Mouse (Mus musculus) hindbrain, embryonic 15.5 days (tissue): ENCODE measurements around the gene Veph1. TPM values are rescaled to one million over a fixed set of nuclear protein-coding genes. Genes with fewer than 3 reads are reported as not detected.

Source experiments
- ATAC-seq: fragments of 200-750 bp; cut with Nextera tagmentation; 2 replicates; pipeline ENCODE4 v1.8.0; 2017; ENCODE audit warnings: low read depth, moderate number of reproducible peaks, moderate TSS enrichment; ENCODE audit not compliant: low FRiP score
- H3K27ac ChIP-seq: fragments of 300-500 bp; sonication (generic); replicated peaks from 2 replicates; pipeline ENCODE4 v1.5.1; 2015; ENCODE audit warnings: mild to moderate bottlenecking, inconsistent platforms
- H3K27me3 ChIP-seq: fragments of 300-500 bp; sonication (generic); 2 replicates; pipeline ENCODE4 v1.6.1; 2015; ENCODE audit warnings: control low read depth, inconsistent platforms
- H3K36me3 ChIP-seq: fragments of 300-500 bp; sonication (generic); 2 replicates; pipeline ENCODE4 v1.6.1; 2015; ENCODE audit warnings: control low read depth, inconsistent platforms
- H3K4me1 ChIP-seq: fragments of 300-500 bp; sonication (generic); replicated peaks from 2 replicates; pipeline ENCODE4 v1.6.1; 2015; ENCODE audit warnings: control low read depth, inconsistent platforms
- H3K4me2 ChIP-seq: fragments of 300-500 bp; sonication (generic); 2 replicates; pipeline ENCODE4 v1.6.1; 2015; ENCODE audit warnings: moderate library complexity, mild to moderate bottlenecking, inconsistent platforms
- H3K4me3 ChIP-seq: fragments of 300-500 bp; sonication (generic); 2 replicates; pipeline ENCODE4 v1.5.1; 2015; ENCODE audit warnings: mild to moderate bottlenecking, inconsistent platforms
- H3K9ac ChIP-seq: fragments of 300-500 bp; sonication (generic); 2 replicates; pipeline ENCODE4 v1.6.1; 2015; ENCODE audit warnings: inconsistent platforms
- H3K9me3 ChIP-seq: fragments of 300-500 bp; sonication (generic); 2 replicates; pipeline ENCODE4 v1.6.1; 2016; ENCODE audit warnings: control low read depth, inconsistent platforms
- WGBS: fragments of 180-500 bp; shearing (Covaris S2); methylation state at CpG from one replicate; pipeline ENCODE4 v1.1.7; 2015; 5-methylcytosine and 5-hydroxymethylcytosine counted together
- polyA plus RNA-seq: library from polyadenylated mRNA; unstranded; fragments of >200 nt; fragmentation: Nextera tagmentation; extraction: Ambion mirVana; gene quantifications from 2 replicates; pipeline ENCODE4 v1.2.1, GENCODE M21; 2015

Veph1 gene
- polyA plus RNA-seq = 2.4 and 3.1 TPM in 2 replicates

GRCm38 (mm10) chr3:66296545-66296944 lies at the start of gene Veph1:
Gene Veph1, minus strand, starts transcription at chr3:66296837.
- H3K4me1 ChIP-seq = peaks cover 9% of the 10 kb centered on the region
- no peak within 1 kb of the TSS for H3K9ac ChIP-seq
- peak; percentile 48; the same call in 1 of the 2 replicates for ATAC-seq
- no peak within 1 kb of the TSS for H3K4me3 ChIP-seq
- no peaks in the 10 kb centered on the region for H3K36me3 ChIP-seq
- 12% methylated on average over 11 of the region's 11 CpGs for WGBS
- no peak within 1 kb of the TSS for H3K27ac ChIP-seq
- H3K9me3 ChIP-seq = no peaks in the 10 kb centered on the region
- H3K27me3 ChIP-seq = no peaks in the 10 kb centered on the region
- 0 out of 2 replicates have a peak within 1 kb of the TSS, but pooled peaks have one; percentile 14 for H3K4me2 ChIP-seq

- Histone ChIP-seq H3K27me3 (no peaks in the 10 kb centered on the region), H3K27ac (no peak overlapping the region), H3K4me3 (no peak overlapping the region), H3K9ac (no peak overlapping the region), H3K9me3 (no peaks in the 10 kb centered on the region), H3K36me3 (no peaks in the 10 kb centered on the region), H3K4me2 (no peak overlapping the region), H3K4me1 (no peaks in the 10 kb centered on the region)
- no peak for ATAC-seq
- WGBS = 84% methylated on average over 2 of the region's 2 CpGs
These were observed 44.1 kb upstream of the Veph1 start for GRCm38 (mm10) chr3:66340742-66341141.

- Histone ChIP-seq H3K4me2 (no peak overlapping the region), H3K4me3 (no peak overlapping the region), H3K9me3 (no peaks in the 10 kb centered on the region), H3K27ac (no peak overlapping the region), H3K36me3 (no peaks in the 10 kb centered on the region), H3K27me3 (no peaks in the 10 kb centered on the region), H3K4me1 (no peaks in the 10 kb centered on the region), H3K9ac (no peak overlapping the region)
- no peak for ATAC-seq
- WGBS = 86% methylated on average over 9 of the region's 9 CpGs
These were observed 35.7 kb upstream of the Veph1 start for GRCm38 (mm10) chr3:66332401-66332729.

- Histone ChIP-seq H3K27ac (no peak overlapping the region), H3K4me1 (no peaks in the 10 kb centered on the region), H3K4me3 (no peak overlapping the region), H3K9ac (no peak overlapping the region), H3K9me3 (no peaks in the 10 kb centered on the region), H3K27me3 (no peaks in the 10 kb centered on the region), H3K4me2 (no peak overlapping the region), H3K36me3 (no peaks in the 10 kb centered on the region)
- peak; percentile 79; the same call in 1 of the 2 replicates for ATAC-seq
- 48% methylated on average over 12 of the region's 12 CpGs for WGBS
These were observed 35.2 kb upstream of the Veph1 start for GRCm38 (mm10) chr3:66331592-66332400.

GRCm38 (mm10) chr3:66330896-66331579 lies 34.4 kb upstream of the Veph1 start:
- Histone ChIP-seq H3K36me3 (no peaks in the 10 kb centered on the region), H3K4me1 (peaks cover 6% of the 10 kb centered on the region), H3K27ac (no peak overlapping the region), H3K9me3 (no peaks in the 10 kb centered on the region), H3K4me3 (no peak overlapping the region), H3K4me2 (no peak overlapping the region), H3K9ac (no peak overlapping the region), H3K27me3 (no peaks in the 10 kb centered on the region)
- ATAC-seq = no peak
- WGBS = 81% methylated on average over 15 of the region's 15 CpGs

GRCm38 (mm10) chr3:66325962-66326834 lies 29.6 kb upstream of the Veph1 start:
- 26% methylated on average over 16 of the region's 16 CpGs for WGBS
- ATAC-seq = peak; percentile 77
- Histone ChIP-seq H3K4me3 (no peak overlapping the region), H3K27ac (peak overlapping the region; percentile 46), H3K9ac (no peak overlapping the region), H3K4me2 (peak overlapping the region; percentile 7; the same call in 1 of the 2 replicates), H3K36me3 (no peaks in the 10 kb centered on the region), H3K4me1 (peaks cover 14% of the 10 kb centered on the region), H3K27me3 (no peaks in the 10 kb centered on the region), H3K9me3 (no peaks in the 10 kb centered on the region)

- no peaks in the 10 kb centered on the region for H3K27me3 ChIP-seq
- 0 out of 2 replicates have a peak overlapping the region, but pooled peaks have one; percentile 6 for H3K4me2 ChIP-seq
- WGBS = 13% methylated on average over 5 of the region's 5 CpGs
These were observed 28.9 kb upstream of the Veph1 start for GRCm38 (mm10) chr3:66325486-66325951.

GRCm38 (mm10) chr3:66314793-66315715 lies 18.4 kb upstream of the Veph1 start:
- ATAC-seq = no peak
- Histone ChIP-seq H3K9me3 (no peaks in the 10 kb centered on the region), H3K9ac (no peak overlapping the region)

More at GRCm38 (mm10) chr3:66325486-66325951, 28.9 kb upstream of the Veph1 start:
- Histone ChIP-seq H3K9me3 (no peaks in the 10 kb centered on the region), H3K4me1 (peaks cover 14% of the 10 kb centered on the region), H3K4me3 (no peak overlapping the region), H3K36me3 (no peaks in the 10 kb centered on the region), H3K9ac (no peak overlapping the region), H3K27ac (peak overlapping the region; percentile 46)
- ATAC-seq = peak; percentile 96

GRCm38 (mm10) chr3:66310586-66310985 lies 13.9 kb upstream of the Veph1 start:
- Histone ChIP-seq H3K9me3 (no peaks in the 10 kb centered on the region), H3K4me1 (no peaks in the 10 kb centered on the region), H3K9ac (no peak overlapping the region), H3K36me3 (no peaks in the 10 kb centered on the region), H3K4me2 (no peak overlapping the region), H3K27me3 (no peaks in the 10 kb centered on the region), H3K27ac (no peak overlapping the region), H3K4me3 (no peak overlapping the region)
- 95% methylated on average over 1 of the region's 1 CpGs for WGBS
- no peak for ATAC-seq

More at GRCm38 (mm10) chr3:66314793-66315715, 18.4 kb upstream of the Veph1 start:
- no peak overlapping the region for H3K4me3 ChIP-seq
- H3K27ac ChIP-seq = no peak overlapping the region
- 78% methylated on average over 8 of the region's 8 CpGs for WGBS
- H3K4me1 ChIP-seq = no peaks in the 10 kb centered on the region
- H3K36me3 ChIP-seq = no peaks in the 10 kb centered on the region
- H3K27me3 ChIP-seq = no peaks in the 10 kb centered on the region
- no peak overlapping the region for H3K4me2 ChIP-seq

GRCm38 (mm10) chr3:66309531-66309930 lies 12.9 kb upstream of the Veph1 start:
- ATAC-seq = no peak
- no peaks in the 10 kb centered on the region for H3K4me1 ChIP-seq
- WGBS = 98% methylated on average over 1 of the region's 1 CpGs

GRCm38 (mm10) chr3:66295236-66295635 lies 1.4 kb downstream of the Veph1 start:
- H3K36me3 ChIP-seq = no peaks in the 10 kb centered on the region
- H3K9me3 ChIP-seq = no peaks in the 10 kb centered on the region
- WGBS = 20% methylated on average over 9 of the region's 9 CpGs
- H3K9ac ChIP-seq = no peak overlapping the region
- peaks cover 9% of the 10 kb centered on the region for H3K4me1 ChIP-seq
- H3K27me3 ChIP-seq = no peaks in the 10 kb centered on the region
- no peak overlapping the region for H3K4me3 ChIP-seq
- ATAC-seq = no peak
- no peak overlapping the region for H3K27ac ChIP-seq
- H3K4me2 ChIP-seq = no peak overlapping the region

More at GRCm38 (mm10) chr3:66309531-66309930, 12.9 kb upstream of the Veph1 start:
- no peak overlapping the region for H3K4me3 ChIP-seq
- H3K27ac ChIP-seq = no peak overlapping the region
- no peaks in the 10 kb centered on the region for H3K36me3 ChIP-seq
- no peaks in the 10 kb centered on the region for H3K9me3 ChIP-seq
- no peaks in the 10 kb centered on the region for H3K27me3 ChIP-seq
- H3K4me2 ChIP-seq = no peak overlapping the region
- no peak overlapping the region for H3K9ac ChIP-seq
